Mouse (Mus musculus): ENCODE measurements around the gene Ptprn. TPM values are rescaled to one million over a fixed set of nuclear protein-coding genes. Genes with fewer than 3 reads are reported as not detected.
A peak's percentile ranks its signal among the peaks of the same experiment; 100 is the strongest.

Ptprn gene
- polyA plus RNA-seq, 1 experiment = 3.6 TPM

DNA sequence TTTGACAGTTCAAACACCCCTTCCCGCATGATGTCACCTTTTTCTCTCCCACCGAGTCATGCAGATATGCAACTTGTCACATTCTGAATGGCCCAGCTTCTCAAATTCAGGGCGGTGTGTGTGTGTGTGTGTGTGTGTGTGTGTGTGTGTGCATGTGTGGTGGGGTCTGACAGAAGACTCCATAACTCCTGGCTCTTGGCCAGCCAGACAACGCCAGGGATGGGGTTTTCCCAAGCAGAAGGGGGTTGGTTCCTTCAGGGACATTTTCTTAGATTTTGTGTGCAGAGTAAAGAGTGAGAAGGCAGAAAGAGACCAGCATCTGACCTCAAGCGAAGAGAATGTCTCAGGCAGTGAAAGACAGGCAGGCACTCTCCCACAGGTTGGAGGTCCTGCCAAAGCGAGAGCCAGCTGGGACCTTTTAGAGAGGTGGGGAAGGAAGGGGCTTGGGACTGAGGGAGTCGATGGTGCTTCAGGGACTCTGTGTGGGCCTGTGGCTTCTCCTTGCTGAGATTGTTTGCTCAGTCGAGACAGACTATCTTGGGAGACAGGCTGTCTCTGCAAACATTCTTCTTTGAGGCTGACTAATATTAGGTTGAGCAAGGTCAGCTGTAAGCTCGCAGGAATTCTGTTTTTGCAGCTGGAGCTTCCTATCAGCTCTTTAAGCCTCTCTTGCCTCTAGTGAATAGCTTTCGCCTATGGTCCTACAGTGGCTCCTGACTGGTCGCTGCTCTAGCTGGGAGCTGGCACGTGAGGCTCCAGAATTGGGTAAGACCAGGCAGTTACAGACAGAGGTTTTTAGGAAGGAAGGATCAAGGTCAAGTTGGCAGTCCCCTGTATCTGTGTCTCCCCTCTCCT is 28.4 kb upstream of the Ptprn start:
- Histone ChIP-seq H3K79me2 (ENCODE audit: control insufficient read depth, insufficient read depth) (no peaks in the 10 kb centered on the region), H3ac (ENCODE audit: control insufficient read depth, insufficient read length) (no peak overlapping the region), H3K4me3 (no peak overlapping the region), H3K4me2 (ENCODE audit: low read depth) (peak overlapping the region; percentile 21), H3K36me3 (ENCODE audit: control insufficient read depth, insufficient read depth) (no peaks in the 10 kb centered on the region), H3K27me3 (ENCODE audit: control insufficient read depth, insufficient read depth, insufficient read length) (no peaks in the 10 kb centered on the region)
- TF ChIP-seq MYOD1 (IDR thresholded peaks at IDR 0.05; ENCODE audit: control insufficient read depth in 1 of 3, insufficient read length in 2 of 3, low read depth in 2 of 3) (peak in 2 of 3 experiments; percentile 11 to 47), CEBPB (IDR thresholded peaks at IDR 0.05; ENCODE audit: insufficient read depth, poor library complexity, severe bottlenecking) (0 out of 2 replicates have a peak, but pooled peaks have one; percentile 1), SRF (IDR thresholded peaks at IDR 0.05; ENCODE audit: control insufficient read depth, insufficient read length, low read depth) (no peak), TCF12 (IDR thresholded peaks at IDR 0.05; ENCODE audit: insufficient read depth, poor library complexity, severe bottlenecking) (no peak), E2F4 (IDR thresholded peaks at IDR 0.05; ENCODE audit: insufficient read depth) (no peak), USF1 (IDR thresholded peaks at IDR 0.05; ENCODE audit: low read depth) (no peak), TCF3 (IDR thresholded peaks at IDR 0.05; ENCODE audit: insufficient read length, low read depth) (no peak), REST (IDR thresholded peaks at IDR 0.05; ENCODE audit: insufficient read depth, insufficient read length) (no peak), MYOG (IDR thresholded peaks at IDR 0.05; ENCODE audit: control insufficient read depth in 1 of 3, insufficient read depth in 1 of 3, insufficient read length in 2 of 3, low read depth in 2 of 3) (no peak), POLR2A (IDR thresholded peaks at IDR 0.05; ENCODE audit: insufficient read length, low read depth) (no peak), POLR2AphosphoS2 (IDR thresholded peaks at IDR 0.05; ENCODE audit: insufficient read length, low read depth) (no peak), MAX (IDR thresholded peaks at IDR 0.05; ENCODE audit: low read depth) (no peak)

DNA sequence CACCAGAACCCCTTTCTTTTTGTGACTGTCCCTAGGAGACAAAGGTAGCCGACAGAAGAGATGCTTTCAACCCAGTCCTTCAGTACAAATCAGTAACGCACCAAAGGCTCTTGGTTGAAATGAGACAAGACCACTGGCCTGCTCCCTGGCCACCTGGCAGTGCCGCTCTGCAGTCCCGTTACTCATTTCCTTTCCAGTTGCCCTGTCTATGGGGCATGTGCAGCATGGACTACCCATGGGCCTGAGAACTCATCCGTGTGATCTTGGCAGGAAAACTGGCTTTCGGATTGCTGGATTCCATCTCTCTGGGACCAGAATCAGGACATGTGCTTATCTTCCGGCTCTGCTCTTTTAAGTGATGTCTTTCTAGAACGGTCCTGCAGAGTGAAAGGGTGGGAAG is 27.0 kb upstream of the Ptprn start:
- Histone ChIP-seq H3K79me2 (ENCODE audit: control insufficient read depth, insufficient read depth) (no peaks in the 10 kb centered on the region), H3K4me3 (no peak overlapping the region), H3ac (ENCODE audit: control insufficient read depth, insufficient read length) (no peak overlapping the region), H3K36me3 (ENCODE audit: control insufficient read depth, insufficient read depth) (no peaks in the 10 kb centered on the region), H3K4me2 (ENCODE audit: low read depth) (no peak overlapping the region), H3K27me3 (ENCODE audit: control insufficient read depth, insufficient read depth, insufficient read length) (no peaks in the 10 kb centered on the region)
- TF ChIP-seq MYOG (IDR thresholded peaks at IDR 0.05; ENCODE audit: control insufficient read depth in 1 of 3, insufficient read depth in 1 of 3, insufficient read length in 2 of 3, low read depth in 2 of 3) = no peak
- no peak for TF ChIP-seq E2F4 (IDR thresholded peaks at IDR 0.05; ENCODE audit: insufficient read depth)
- TF ChIP-seq REST (IDR thresholded peaks at IDR 0.05; ENCODE audit: insufficient read depth, insufficient read length) = no peak
- no peak for TF ChIP-seq SRF (IDR thresholded peaks at IDR 0.05; ENCODE audit: control insufficient read depth, insufficient read length, low read depth)
- TF ChIP-seq POLR2A (IDR thresholded peaks at IDR 0.05; ENCODE audit: insufficient read length, low read depth) = no peak
- TF ChIP-seq MYOD1 (IDR thresholded peaks at IDR 0.05; ENCODE audit: control insufficient read depth in 1 of 3, insufficient read length in 2 of 3, low read depth in 2 of 3) = no peak
- no peak for TF ChIP-seq CEBPB (IDR thresholded peaks at IDR 0.05; ENCODE audit: insufficient read depth, poor library complexity, severe bottlenecking)
- TF ChIP-seq TCF12 (IDR thresholded peaks at IDR 0.05; ENCODE audit: insufficient read depth, poor library complexity, severe bottlenecking) = no peak
- TF ChIP-seq USF1 (IDR thresholded peaks at IDR 0.05; ENCODE audit: low read depth) = no peak
- TF ChIP-seq TCF3 (IDR thresholded peaks at IDR 0.05; ENCODE audit: insufficient read length, low read depth) = no peak
- no peak for TF ChIP-seq MAX (IDR thresholded peaks at IDR 0.05; ENCODE audit: low read depth)
- no peak for TF ChIP-seq POLR2AphosphoS2 (IDR thresholded peaks at IDR 0.05; ENCODE audit: insufficient read length, low read depth)

DNA sequence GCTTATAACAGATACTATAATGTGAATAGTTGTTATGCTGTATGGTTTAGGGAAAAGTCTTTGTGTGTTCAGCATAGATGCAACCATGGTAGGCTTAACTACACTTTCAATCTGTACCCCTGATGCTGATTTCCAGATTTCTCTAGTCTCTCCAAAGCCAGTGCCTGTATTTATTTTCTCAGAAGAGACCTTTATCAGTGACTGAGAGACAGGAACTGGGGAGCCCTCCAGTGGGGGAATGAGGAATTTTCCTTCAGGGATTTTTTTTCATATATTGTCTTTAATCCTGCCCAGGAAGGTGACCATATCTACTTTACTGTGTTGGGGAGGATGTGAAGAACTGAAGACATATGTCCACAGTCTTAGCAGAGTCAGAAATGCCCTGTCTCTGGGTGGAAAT is 26.3 kb upstream of the Ptprn start:
- Histone ChIP-seq H3K4me2 (ENCODE audit: low read depth) (no peak overlapping the region), H3K27me3 (ENCODE audit: control insufficient read depth, insufficient read depth, insufficient read length) (no peaks in the 10 kb centered on the region), H3K4me3 (no peak overlapping the region), H3ac (ENCODE audit: control insufficient read depth, insufficient read length) (no peak overlapping the region), H3K36me3 (ENCODE audit: control insufficient read depth, insufficient read depth) (no peaks in the 10 kb centered on the region), H3K79me2 (ENCODE audit: control insufficient read depth, insufficient read depth) (no peaks in the 10 kb centered on the region)
- TF ChIP-seq USF1 (IDR thresholded peaks at IDR 0.05; ENCODE audit: low read depth) = no peak
- no peak for TF ChIP-seq POLR2AphosphoS2 (IDR thresholded peaks at IDR 0.05; ENCODE audit: insufficient read length, low read depth)
- TF ChIP-seq E2F4 (IDR thresholded peaks at IDR 0.05; ENCODE audit: insufficient read depth) = no peak
- no peak for TF ChIP-seq MAX (IDR thresholded peaks at IDR 0.05; ENCODE audit: low read depth)
- no peak for TF ChIP-seq SRF (IDR thresholded peaks at IDR 0.05; ENCODE audit: control insufficient read depth, insufficient read length, low read depth)
- no peak for TF ChIP-seq REST (IDR thresholded peaks at IDR 0.05; ENCODE audit: insufficient read depth, insufficient read length)
- no peak for TF ChIP-seq CEBPB (IDR thresholded peaks at IDR 0.05; ENCODE audit: insufficient read depth, poor library complexity, severe bottlenecking)
- TF ChIP-seq MYOG (IDR thresholded peaks at IDR 0.05; ENCODE audit: control insufficient read depth in 1 of 3, insufficient read depth in 1 of 3, insufficient read length in 2 of 3, low read depth in 2 of 3) = no peak
- no peak for TF ChIP-seq TCF12 (IDR thresholded peaks at IDR 0.05; ENCODE audit: insufficient read depth, poor library complexity, severe bottlenecking)
- no peak for TF ChIP-seq POLR2A (IDR thresholded peaks at IDR 0.05; ENCODE audit: insufficient read length, low read depth)
- no peak for TF ChIP-seq MYOD1 (IDR thresholded peaks at IDR 0.05; ENCODE audit: control insufficient read depth in 1 of 3, insufficient read length in 2 of 3, low read depth in 2 of 3)
- TF ChIP-seq TCF3 (IDR thresholded peaks at IDR 0.05; ENCODE audit: insufficient read length, low read depth) = no peak

DNA sequence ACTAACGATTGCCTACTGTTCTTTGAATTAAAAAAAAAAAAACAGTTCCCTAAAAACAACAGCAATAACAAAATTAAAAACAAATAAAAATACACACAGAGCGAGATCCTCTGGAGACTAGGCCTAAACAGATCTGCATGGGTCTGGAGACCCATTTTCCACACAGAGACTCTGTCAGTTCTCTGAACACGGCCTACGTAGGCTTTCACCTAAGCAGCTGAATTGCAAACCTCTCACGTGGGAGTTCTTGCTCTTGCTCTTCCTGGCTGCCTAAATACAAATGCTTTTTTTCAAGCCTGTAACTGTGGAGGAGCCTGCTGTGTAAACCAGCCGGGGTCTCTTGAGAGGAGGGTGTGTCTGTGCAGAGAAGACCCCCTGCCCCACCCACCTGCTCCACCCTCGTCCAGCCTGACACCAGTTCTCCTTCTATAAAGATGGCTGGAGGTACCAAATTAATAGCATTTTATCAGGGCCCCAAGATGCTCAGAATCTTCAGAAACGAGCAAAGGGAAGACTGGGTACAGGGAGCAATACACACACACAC is 25.7 kb upstream of the Ptprn start:
- H3K36me3 ChIP-seq (ENCODE audit: control insufficient read depth, insufficient read depth) = no peaks in the 10 kb centered on the region
- H3K27me3 ChIP-seq (ENCODE audit: control insufficient read depth, insufficient read depth, insufficient read length) = no peaks in the 10 kb centered on the region
- no peak overlapping the region for H3ac ChIP-seq (ENCODE audit: control insufficient read depth, insufficient read length)
- H3K79me2 ChIP-seq (ENCODE audit: control insufficient read depth, insufficient read depth) = no peaks in the 10 kb centered on the region
- no peak overlapping the region for H3K4me2 ChIP-seq (ENCODE audit: low read depth)
- no peak for TF ChIP-seq CEBPB (IDR thresholded peaks at IDR 0.05; ENCODE audit: insufficient read depth, poor library complexity, severe bottlenecking)
- TF ChIP-seq E2F4 (IDR thresholded peaks at IDR 0.05; ENCODE audit: insufficient read depth) = no peak
- no peak for TF ChIP-seq MAX (IDR thresholded peaks at IDR 0.05; ENCODE audit: low read depth)
- TF ChIP-seq REST (IDR thresholded peaks at IDR 0.05; ENCODE audit: insufficient read depth, insufficient read length) = no peak
- TF ChIP-seq TCF12 (IDR thresholded peaks at IDR 0.05; ENCODE audit: insufficient read depth, poor library complexity, severe bottlenecking) = no peak
- TF ChIP-seq TCF3 (IDR thresholded peaks at IDR 0.05; ENCODE audit: insufficient read length, low read depth) = no peak
- TF ChIP-seq SRF (IDR thresholded peaks at IDR 0.05; ENCODE audit: control insufficient read depth, insufficient read length, low read depth) = no peak
- TF ChIP-seq USF1 (IDR thresholded peaks at IDR 0.05; ENCODE audit: low read depth) = no peak
- no peak for TF ChIP-seq MYOD1 (IDR thresholded peaks at IDR 0.05; ENCODE audit: control insufficient read depth in 1 of 3, insufficient read length in 2 of 3, low read depth in 2 of 3)
- TF ChIP-seq POLR2A (IDR thresholded peaks at IDR 0.05; ENCODE audit: insufficient read length, low read depth) = no peak
- TF ChIP-seq POLR2AphosphoS2 (IDR thresholded peaks at IDR 0.05; ENCODE audit: insufficient read length, low read depth) = no peak
- no peak overlapping the region for H3K4me3 ChIP-seq
